Mouse (Mus musculus) kidney, embryonic 16.5 days (tissue): ENCODE data around the gene Icosl. TPM values are rescaled to one million over a fixed set of nuclear protein-coding genes. Genes with fewer than 3 reads are reported as not detected.

ENCODE experiments used
- ATAC-seq: fragments of 200-750 bp; cut with Nextera tagmentation; 2 replicates; pipeline ENCODE4 v1.8.0; 2017; ENCODE audit warnings: moderate TSS enrichment; ENCODE audit not compliant: low FRiP score, low TSS enrichment
- H3K27ac ChIP-seq: fragments of 300-500 bp; sonication (generic); 2 replicates; pipeline ENCODE4 v1.5.1; 2014; ENCODE audit warnings: low read length
- H3K27me3 ChIP-seq: fragments of 300-500 bp; sonication (generic); 2 replicates; pipeline ENCODE4 v1.6.1; 2014; ENCODE audit warnings: low read length, control low read depth, mixed read lengths; ENCODE audit not compliant: insufficient read depth
- H3K36me3 ChIP-seq: fragments of 300-500 bp; sonication (generic); 2 replicates; pipeline ENCODE4 v1.6.1; 2014; ENCODE audit warnings: low read length, control low read depth, mixed read lengths; ENCODE audit not compliant: insufficient read depth
- H3K4me1 ChIP-seq: fragments of 300-500 bp; sonication (generic); 2 replicates; pipeline ENCODE4 v1.6.1; 2014; ENCODE audit warnings: low read length, control low read depth, mixed read lengths; ENCODE audit not compliant: insufficient read depth
- H3K4me2 ChIP-seq: fragments of 300-500 bp; sonication (generic); replicated peaks from 2 replicates; pipeline ENCODE4 v1.6.1; 2014; ENCODE audit warnings: low read depth, low read length
- H3K4me3 ChIP-seq: fragments of 300-500 bp; sonication (generic); 2 replicates; pipeline ENCODE4 v1.5.1; 2014; ENCODE audit warnings: mild to moderate bottlenecking, low read length
- H3K9ac ChIP-seq: fragments of 300-500 bp; sonication (generic); replicated peaks from 2 replicates; pipeline ENCODE4 v1.6.1; 2014; ENCODE audit warnings: low read length
- H3K9me3 ChIP-seq: fragments of 300-500 bp; sonication (generic); 2 replicates; pipeline ENCODE4 v1.6.1; 2016; ENCODE audit warnings: low read length, control low read depth
- WGBS: fragments of 180-500 bp; shearing (Covaris S2); extraction: QIAGEN DNeasy Blood & Tissue Kit; methylation state at CpG from one replicate; pipeline ENCODE4 v1.1.7; 2014; 5-methylcytosine and 5-hydroxymethylcytosine counted together
- polyA plus RNA-seq: library from polyadenylated mRNA; unstranded; fragments of >200 nt; fragmentation: Nextera tagmentation; extraction: Ambion mirVana; gene quantifications from 2 replicates; pipeline ENCODE4 v1.2.1, GENCODE M21; 2015

The Icosl gene
- polyA plus RNA-seq, 1 experiment from 2014 or later, result 8.5 TPM

- ATAC-seq, result 0 out of 2 replicates have a peak, but pooled peaks have one; percentile 32
- H3K9me3 ChIP-seq, result no peaks in the 10 kb centered on the region
- H3K36me3 ChIP-seq, result no peaks in the 10 kb centered on the region
- peaks cover 8% of the 10 kb centered on the region for H3K4me1 ChIP-seq
- no peak overlapping the region for H3K27ac ChIP-seq
- 58% methylated on average over 14 of the region's 14 CpGs for WGBS
- H3K4me3 ChIP-seq, result peak overlapping the region; percentile 30
- H3K4me2 ChIP-seq, result peak overlapping the region; percentile 57
- no peak overlapping the region; the same call in 1 of the 2 replicates for H3K9ac ChIP-seq
- H3K27me3 ChIP-seq, result no peaks in the 10 kb centered on the region
Measured at GRCm38 (mm10) chr10:78042697-78043405, 26.3 kb upstream of the Icosl start.

GRCm38 (mm10) chr10:78043406-78043836 lies 25.7 kb upstream of the Icosl start, which contains the start of gene Aire:
TSS of gene Aire (minus strand) at chr10:78043610.
- peak; percentile 44; the same call in 1 of the 2 replicates for ATAC-seq
- Histone ChIP-seq H3K4me1 (peaks cover 8% of the 10 kb centered on the region), H3K9me3 (no peaks in the 10 kb centered on the region), H3K4me2 (peak within 1 kb of the TSS; percentile 57), H3K27me3 (no peaks in the 10 kb centered on the region), H3K36me3 (no peaks in the 10 kb centered on the region), H3K4me3 (peak within 1 kb of the TSS; percentile 30), H3K9ac (peak within 1 kb of the TSS; percentile 61), H3K27ac (no peak within 1 kb of the TSS)
- WGBS, result 3% methylated on average over 27 of the region's 27 CpGs

- Histone ChIP-seq H3K27ac (no peak overlapping the region), H3K27me3 (no peaks in the 10 kb centered on the region), H3K4me2 (no peak overlapping the region), H3K4me1 (peaks cover 8% of the 10 kb centered on the region), H3K9me3 (no peaks in the 10 kb centered on the region), H3K9ac (no peak overlapping the region), H3K36me3 (no peaks in the 10 kb centered on the region), H3K4me3 (no peak overlapping the region)
- WGBS, result 74% methylated on average over 1 of the region's 1 CpGs
- no peak for ATAC-seq
Measured at GRCm38 (mm10) chr10:78044531-78044930, 24.6 kb upstream of the Icosl start.

- no peaks in the 10 kb centered on the region for H3K27me3 ChIP-seq
- H3K27ac ChIP-seq, result no peak overlapping the region
- no peaks in the 10 kb centered on the region for H3K9me3 ChIP-seq
- no peak for ATAC-seq
- H3K4me3 ChIP-seq, result no peak overlapping the region
- no peak overlapping the region for H3K9ac ChIP-seq
- H3K4me1 ChIP-seq, result peaks cover 8% of the 10 kb centered on the region
- H3K36me3 ChIP-seq, result no peaks in the 10 kb centered on the region
- no peak overlapping the region for H3K4me2 ChIP-seq
- 81% methylated on average over 4 of the region's 4 CpGs for WGBS
Measured at GRCm38 (mm10) chr10:78046388-78046787, 22.7 kb upstream of the Icosl start.

- Histone ChIP-seq H3K9ac (no peak overlapping the region), H3K27me3 (no peaks in the 10 kb centered on the region), H3K9me3 (no peaks in the 10 kb centered on the region), H3K4me3 (no peak overlapping the region), H3K27ac (no peak overlapping the region), H3K36me3 (no peaks in the 10 kb centered on the region), H3K4me2 (no peak overlapping the region), H3K4me1 (peaks cover 6% of the 10 kb centered on the region)
- no peak for ATAC-seq
- WGBS, result 84% methylated on average over 9 of the region's 10 CpGs
Measured at GRCm38 (mm10) chr10:78048061-78048730, 20.9 kb upstream of the Icosl start.

GRCm38 (mm10) chr10:78049519-78050035 lies 19.5 kb upstream of the Icosl start:
- no peak overlapping the region for H3K4me3 ChIP-seq
- 56% methylated on average over 11 of the region's 11 CpGs for whole genome bisulfite sequencing
- no peaks in the 10 kb centered on the region for H3K4me1 ChIP-seq
- no peak overlapping the region for H3K27ac ChIP-seq
- no peaks in the 10 kb centered on the region for H3K9me3 ChIP-seq
- H3K27me3 ChIP-seq, result no peaks in the 10 kb centered on the region
- no peaks in the 10 kb centered on the region for H3K36me3 ChIP-seq
- H3K9ac ChIP-seq, result no peak overlapping the region
- no peak overlapping the region for H3K4me2 ChIP-seq
- ATAC-seq, result no peak

- Histone ChIP-seq H3K9me3 (no peaks in the 10 kb centered on the region), H3K27ac (no peak overlapping the region), H3K36me3 (no peaks in the 10 kb centered on the region), H3K4me3 (no peak overlapping the region), H3K4me2 (no peak overlapping the region), H3K9ac (no peak overlapping the region), H3K4me1 (no peaks in the 10 kb centered on the region), H3K27me3 (no peaks in the 10 kb centered on the region)
- ATAC-seq, result peak; percentile 54; the same call in 1 of the 2 replicates
- WGBS, result 69% methylated on average over 19 of the region's 19 CpGs
Measured at GRCm38 (mm10) chr10:78054633-78055565, 14.2 kb upstream of the Icosl start.

- Histone ChIP-seq H3K36me3 (no peaks in the 10 kb centered on the region), H3K9ac (no peak overlapping the region), H3K4me2 (no peak overlapping the region), H3K4me1 (no peaks in the 10 kb centered on the region), H3K27ac (no peak overlapping the region), H3K9me3 (no peaks in the 10 kb centered on the region), H3K4me3 (no peak overlapping the region), H3K27me3 (no peaks in the 10 kb centered on the region)
- 87% methylated on average over 8 of the region's 8 CpGs for WGBS
- ATAC-seq, result no peak
Measured at GRCm38 (mm10) chr10:78057056-78057455, 12.0 kb upstream of the Icosl start.

GRCm38 (mm10) chr10:78063122-78063521 lies 6.0 kb upstream of the Icosl start:
- Histone ChIP-seq H3K4me1 (no peaks in the 10 kb centered on the region), H3K9ac (no peak overlapping the region), H3K4me3 (no peak overlapping the region), H3K27ac (no peak overlapping the region), H3K9me3 (no peaks in the 10 kb centered on the region), H3K4me2 (no peak overlapping the region), H3K36me3 (no peaks in the 10 kb centered on the region), H3K27me3 (peaks cover 7% of the 10 kb centered on the region; the same call in 1 of the 2 replicates)
- ATAC-seq, result no peak
- 81% methylated on average over 9 of the region's 9 CpGs for WGBS
